16 mouse cellular contexts compared by ENCODE assay signal in genomic region chr2:13297733-13298132, GRCm38 (mm10). TPM values are rescaled to one million over a fixed set of nuclear protein-coding genes. Genes with fewer than 3 reads are reported as not detected.
DNase-seq lines count a peak whose midpoint lies in the region; ATAC-seq and TF ChIP-seq lines count a peak whose summit lies in the region.
"Had no signal": no experiment of that assay in that cellular context is flagged by ENCODE, and none has a peak within 500 bp of the region (broad histone marks: within the 10 kb centered on the region; RNA-seq: fewer than 3 reads in every experiment).

No protein-coding gene starts in this region.

- H3K27me3 ChIP-seq in limb, embryonic 14.5 days (ENCODE audit: control insufficient read depth, insufficient read depth, low read length) = no peaks in the 10 kb centered on the region
- H3K27me3 ChIP-seq in limb, embryonic 10.5 days (ENCODE audit: low read depth, poor library complexity, severe bottlenecking) = no peaks in the 10 kb centered on the region
- no peaks in the 10 kb centered on the region for H3K27me3 ChIP-seq in midbrain, postnatal 0 days (ENCODE audit: insufficient read depth, low read length)
- H3K27me3 ChIP-seq: embryonic facial prominence, embryonic 12.5 days; heart, embryonic 15.5 days; hindbrain, embryonic 12.5 days had no signal

- H3K4me3 ChIP-seq in limb, embryonic 14.5 days (replicated peaks; ENCODE audit: low read length) = no peak overlapping the region
- H3K4me3 ChIP-seq in limb, embryonic 10.5 days = no peak overlapping the region
- H3K4me3 ChIP-seq in midbrain, postnatal 0 days (ENCODE audit: low read depth, low read length) = no peak overlapping the region
- H3K4me3 ChIP-seq: embryonic facial prominence, embryonic 12.5 days; heart, embryonic 15.5 days; hindbrain, embryonic 12.5 days had no signal

- 53% methylated on average over 5 of the region's 5 CpGs for WGBS in limb, embryonic 14.5 days
- 64% methylated on average over 5 of the region's 5 CpGs for WGBS in limb, embryonic 10.5 days
- WGBS in midbrain, postnatal 0 days = 38% methylated on average over 5 of the region's 5 CpGs

- peak; percentile 41; the same call in 1 of the 2 replicates for ATAC-seq in limb, embryonic 14.5 days (ENCODE audit: low FRiP score, low read depth)
- no peak for ATAC-seq in midbrain, postnatal 0 days (ENCODE audit: low FRiP score)
- ATAC-seq: CD4-positive, CD25-positive, alpha-beta regulatory T cell, adult 4 months had no signal

- peak; percentile 37 for DNase-seq in limb, embryonic 14.5 days (ENCODE audit: low spot score)
- DNase-seq in limb, embryonic 10.5 days (ENCODE audit: low spot score) = no peak
- peak; percentile 61 for DNase-seq in brain, adult 2 months (ENCODE audit: low read depth, low spot score)
- peak; percentile 24 for DNase-seq in midbrain, postnatal 0 days (ENCODE audit: low spot score)
- DNase-seq in thymus, postnatal 25 days = peak; percentile 22
- DNase-seq in cerebellum, postnatal 36 days = no peak
- DNase-seq in adrenal gland, postnatal 25 days = no peak
- DNase-seq: adrenal gland, postnatal 36 days; cerebellum, postnatal 25 days; kidney, adult 11 months; kidney, postnatal 14 days; layer of hippocampus, adult 9-11 months had no signal

- H3K9me3 ChIP-seq in limb, embryonic 14.5 days (ENCODE audit: control insufficient read depth, low read length) = no peaks in the 10 kb centered on the region
- H3K9me3 ChIP-seq in limb, embryonic 10.5 days (replicated peaks) = no peaks in the 10 kb centered on the region
- no peaks in the 10 kb centered on the region for H3K9me3 ChIP-seq in midbrain, postnatal 0 days (ENCODE audit: low read length)
- H3K9me3 ChIP-seq: embryonic facial prominence, embryonic 12.5 days; heart, embryonic 15.5 days; hindbrain, embryonic 12.5 days had no signal

- TF ChIP-seq POLR2A in limb, embryonic 14.5 days (IDR thresholded peaks at IDR 0.05; ENCODE audit: borderline replicate concordance, extremely low read depth, insufficient read depth, insufficient read length) = no peak

- no peaks in the 10 kb centered on the region for H3K36me3 ChIP-seq in limb, embryonic 14.5 days (ENCODE audit: control insufficient read depth, insufficient read depth, low read length)
- H3K36me3 ChIP-seq in limb, embryonic 10.5 days = no peaks in the 10 kb centered on the region
- H3K36me3 ChIP-seq in midbrain, postnatal 0 days (ENCODE audit: insufficient read depth, low read length) = no peaks in the 10 kb centered on the region
- H3K36me3 ChIP-seq: embryonic facial prominence, embryonic 12.5 days; heart, embryonic 15.5 days; hindbrain, embryonic 12.5 days had no signal

- H3K9ac ChIP-seq in limb, embryonic 14.5 days (ENCODE audit: low read depth, low read length, severe bottlenecking) = no peak overlapping the region
- H3K9ac ChIP-seq in midbrain, postnatal 0 days (replicated peaks; ENCODE audit: low read length, poor library complexity, severe bottlenecking) = no peak overlapping the region
- H3K9ac ChIP-seq: embryonic facial prominence, embryonic 12.5 days; heart, embryonic 15.5 days; hindbrain, embryonic 12.5 days had no signal

- no peak overlapping the region for H3K4me2 ChIP-seq in limb, embryonic 14.5 days (replicated peaks; ENCODE audit: low read depth, low read length, severe bottlenecking)
- H3K4me2 ChIP-seq in midbrain, postnatal 0 days (ENCODE audit: low read depth, low read length, poor library complexity, severe bottlenecking) = no peak overlapping the region
- H3K4me2 ChIP-seq: embryonic facial prominence, embryonic 12.5 days; heart, embryonic 15.5 days; hindbrain, embryonic 12.5 days had no signal

- H3K4me1 ChIP-seq in limb, embryonic 14.5 days (ENCODE audit: control insufficient read depth, insufficient read depth, low read length) = no peaks in the 10 kb centered on the region
- H3K4me1 ChIP-seq in limb, embryonic 10.5 days = no peaks in the 10 kb centered on the region
- no peaks in the 10 kb centered on the region for H3K4me1 ChIP-seq in midbrain, postnatal 0 days (ENCODE audit: insufficient read depth, low read length)
- H3K4me1 ChIP-seq: embryonic facial prominence, embryonic 12.5 days; heart, embryonic 15.5 days; hindbrain, embryonic 12.5 days had no signal

- no peak overlapping the region for H3K27ac ChIP-seq in limb, embryonic 14.5 days (replicated peaks; ENCODE audit: low read depth, low read length)
- no peak overlapping the region for H3K27ac ChIP-seq in limb, embryonic 10.5 days
- no peak overlapping the region for H3K27ac ChIP-seq in midbrain, postnatal 0 days (ENCODE audit: low read depth, low read length)
- H3K27ac ChIP-seq: embryonic facial prominence, embryonic 12.5 days; heart, embryonic 15.5 days; hindbrain, embryonic 12.5 days had no signal

- TF ChIP-seq CTCF in midbrain, postnatal 0 days (IDR thresholded peaks at IDR 0.05) = no peak

RNA-seq across cellular contexts. Expression of gene Rsu1, which starts 26.5 kb away (rescaled TPM):
- polyA plus RNA-seq in limb, embryonic 14.5 days (2012; rRNA removed) = 91.7 and 115 TPM in 2 replicates
- polyA plus RNA-seq in limb, embryonic 14.5 days (2014; fragmentation: Nextera tagmentation; extraction: Ambion mirVana) = 119 and 126 TPM in 2 replicates
- 67.9 and 79.1 TPM in 2 replicates for polyA plus RNA-seq in limb, embryonic 10.5 days (2016; fragmentation: Nextera tagmentation; extraction: Ambion mirVana)
- 57.9 and 114 TPM in 2 replicates for total RNA-seq in midbrain, postnatal 0 days (2014; rRNA removed)
- polyA plus RNA-seq in midbrain, postnatal 0 days (2015; fragmentation: Nextera tagmentation; extraction: Ambion mirVana) = 80.9 and 85.8 TPM in 2 replicates
- total RNA-seq in adrenal gland, postnatal 25 days (2021) = 68.4 and 75.0 TPM in 2 replicates

Comparison
In these comparisons a context has a peak if more than half of its experiments do, and no peak if none do; other contexts are left out.
1. DNase-seq: peak in limb, embryonic 14.5 days (single experiment), brain, adult 2 months (single experiment), midbrain, postnatal 0 days (single experiment) and thymus, postnatal 25 days (single experiment); none in limb, embryonic 10.5 days (single experiment), cerebellum, postnatal 36 days (0 of 2) and adrenal gland, postnatal 25 days (single experiment).